Mouse (Mus musculus) testis, adult 2 months (tissue): Measurements from ENCODE around the gene Uvrag.

Experiments
- CTCF ChIP-seq: fragments of 200-500 bp; IDR thresholded peaks from 2 replicates; pipeline ENCODE4 v1.5.1; 2012; ENCODE audit warnings: low read depth, mild to moderate bottlenecking, inconsistent platforms, low read length, moderate library complexity; ENCODE audit not compliant: control insufficient read depth, insufficient read depth, insufficient replicate concordance
- POLR2A ChIP-seq: fragments of 200-500 bp; IDR thresholded peaks from 2 replicates; pipeline ENCODE4 v1.6.1; 2012; ENCODE audit warnings: low read depth, mild to moderate bottlenecking, inconsistent platforms, low read length, moderate library complexity; ENCODE audit not compliant: control insufficient read depth

- TF ChIP-seq CTCF (no peak), POLR2A (no peak)
Observed at GRCm38 (mm10) chr7:99147494-99147893, 6.6 kb upstream of the Uvrag start.
